Mouse (Mus musculus): ENCODE data around the gene Sgms2. TPM values are rescaled to one million over a fixed set of nuclear protein-coding genes. Genes with fewer than 3 reads are reported as not detected.

Sgms2 gene
- polyA plus RNA-seq, 1 experiment = 0.63 TPM

DNA sequence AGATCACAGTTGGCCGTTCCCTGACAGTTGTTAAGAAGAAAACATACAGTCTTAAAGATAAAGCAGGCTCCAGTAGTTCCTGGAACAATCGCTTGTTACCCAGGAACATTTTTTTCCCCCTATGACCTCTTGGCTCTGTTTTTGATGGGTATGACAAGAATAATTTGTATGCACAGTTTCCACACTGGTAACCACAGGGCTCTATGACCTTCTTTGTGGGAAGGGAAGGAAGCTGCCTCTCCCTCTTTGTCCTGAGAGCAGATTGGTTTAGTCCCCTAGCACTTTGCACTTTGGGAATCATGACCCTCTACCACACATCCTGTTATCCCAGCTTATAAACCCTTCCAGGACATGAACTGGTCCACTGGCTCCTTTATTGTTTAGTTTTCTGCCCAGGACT, 16.8 kb upstream of the Sgms2 start:
- H3K4me1 ChIP-seq (ENCODE audit: control insufficient read depth, insufficient read depth, low read length) = no peaks in the 10 kb centered on the region
- H3K4me3 ChIP-seq (ENCODE audit: insufficient read depth, low read length) = no peak overlapping the region
- TF ChIP-seq CTCF (IDR thresholded peaks at IDR 0.05; ENCODE audit: low read depth, low read length) (no peak), POLR2A (IDR thresholded peaks at IDR 0.05; ENCODE audit: borderline replicate concordance, low read depth, low read length) (no peak)
- no peak overlapping the region for H3K27ac ChIP-seq (ENCODE audit: insufficient read depth, low read depth, low read length)

DNA sequence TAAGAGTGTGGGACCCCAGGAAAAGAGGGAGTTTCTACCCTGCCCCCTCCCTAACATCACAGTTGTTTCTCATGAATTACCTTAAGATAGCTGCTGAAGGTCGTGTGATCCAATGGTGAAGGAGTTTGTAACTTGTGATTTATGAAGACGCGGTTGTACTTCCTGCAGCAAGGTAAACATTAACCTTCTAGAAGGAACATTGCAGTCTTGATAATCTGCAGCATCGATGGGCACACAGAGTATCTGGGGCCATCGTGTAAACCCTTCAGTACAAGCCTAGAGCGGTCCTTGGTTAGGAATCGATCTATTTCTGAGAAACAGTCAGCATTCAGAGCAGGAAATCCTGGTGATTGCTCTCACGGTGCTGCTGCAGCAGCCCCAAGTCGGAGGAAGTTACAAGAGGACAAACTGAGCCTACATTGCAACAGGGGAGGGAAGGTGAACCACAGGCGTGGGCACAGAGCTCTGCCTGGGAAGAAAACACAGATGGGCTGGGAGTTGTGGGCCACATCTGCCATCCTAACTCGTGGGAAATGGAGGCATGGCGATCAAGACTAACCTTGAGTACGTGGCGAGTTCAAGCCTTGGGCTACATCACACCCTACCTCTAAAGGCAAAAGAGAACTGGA, 13.5 kb upstream of the Sgms2 start:
- Histone ChIP-seq H3K4me3 (ENCODE audit: insufficient read depth, low read length) (no peak overlapping the region), H3K4me1 (ENCODE audit: control insufficient read depth, insufficient read depth, low read length) (no peaks in the 10 kb centered on the region), H3K27ac (ENCODE audit: insufficient read depth, low read depth, low read length) (no peak overlapping the region)
- TF ChIP-seq CTCF (IDR thresholded peaks at IDR 0.05; ENCODE audit: low read depth, low read length) = no peak
- TF ChIP-seq POLR2A (IDR thresholded peaks at IDR 0.05; ENCODE audit: borderline replicate concordance, low read depth, low read length) = no peak

DNA sequence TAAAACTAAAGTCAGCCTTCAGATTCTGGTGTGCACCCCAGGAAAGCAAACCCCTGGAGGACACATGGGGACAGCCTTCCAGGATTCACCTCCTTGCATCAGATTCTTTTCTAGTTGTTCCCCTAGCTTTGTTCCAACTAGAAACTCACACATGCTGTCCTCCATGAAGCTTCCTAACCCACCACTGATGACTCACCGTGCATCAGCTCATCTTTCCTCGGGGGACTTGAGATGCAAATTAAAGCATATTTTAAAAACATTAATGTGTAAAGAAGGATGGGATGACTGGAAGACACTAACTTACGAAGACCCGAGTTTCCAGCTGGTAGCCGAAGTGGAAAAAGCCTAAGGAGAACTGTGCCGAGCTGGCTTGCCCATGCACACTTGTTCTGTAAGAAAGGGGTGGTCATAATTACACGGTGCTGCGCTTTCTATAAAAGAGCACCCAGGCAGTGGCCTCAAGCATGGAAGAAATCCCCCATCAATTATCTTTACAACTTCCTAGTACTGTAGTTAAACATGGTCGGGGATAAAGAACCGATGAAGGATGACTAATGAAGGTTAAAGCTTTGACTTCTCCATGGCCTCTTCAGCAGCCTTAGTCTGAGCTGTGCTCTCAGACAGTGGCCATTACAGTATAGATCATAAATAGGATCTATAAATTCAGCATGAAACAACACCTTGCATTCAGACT, 10.6 kb upstream of the Sgms2 start:
- no peak overlapping the region for H3K4me3 ChIP-seq (ENCODE audit: insufficient read depth, low read length)
- H3K4me1 ChIP-seq (ENCODE audit: control insufficient read depth, insufficient read depth, low read length) = no peaks in the 10 kb centered on the region
- no peak for TF ChIP-seq POLR2A (IDR thresholded peaks at IDR 0.05; ENCODE audit: borderline replicate concordance, low read depth, low read length)
- TF ChIP-seq CTCF (IDR thresholded peaks at IDR 0.05; ENCODE audit: low read depth, low read length) = no peak

DNA sequence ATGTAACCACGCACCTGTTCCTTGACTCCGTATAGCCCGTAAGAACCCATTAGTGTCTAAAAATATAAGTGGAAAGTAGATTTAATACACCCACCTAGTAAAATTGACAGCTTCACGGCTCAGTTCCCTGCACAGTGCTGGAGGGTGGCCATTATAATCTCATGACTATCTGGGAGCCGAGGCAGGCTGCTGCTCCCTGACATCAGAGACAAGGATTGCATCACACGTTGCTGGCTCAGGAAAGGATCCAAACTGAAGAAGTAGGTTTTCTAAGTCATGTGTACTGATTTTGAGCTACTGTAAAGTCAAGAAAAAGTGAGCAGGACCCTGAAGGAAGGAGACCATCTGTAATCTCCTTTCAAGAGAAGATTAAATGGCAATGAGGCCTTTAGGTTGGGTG, 8.4 kb upstream of the Sgms2 start:
- no peak for TF ChIP-seq POLR2A (IDR thresholded peaks at IDR 0.05; ENCODE audit: borderline replicate concordance, low read depth, low read length)
- TF ChIP-seq CTCF (IDR thresholded peaks at IDR 0.05; ENCODE audit: low read depth, low read length) = no peak
- H3K4me3 ChIP-seq (ENCODE audit: insufficient read depth, low read length) = no peak overlapping the region
- H3K4me1 ChIP-seq (ENCODE audit: control insufficient read depth, insufficient read depth, low read length) = no peaks in the 10 kb centered on the region
- no peak overlapping the region for H3K27ac ChIP-seq (ENCODE audit: insufficient read depth, low read depth, low read length)

More for the DNA sequence above, 10.6 kb upstream of the Sgms2 start:
- H3K27ac ChIP-seq (ENCODE audit: insufficient read depth, low read depth, low read length) = no peak overlapping the region

- no peak overlapping the region for H3K4me3 ChIP-seq (ENCODE audit: insufficient read depth, low read length)
- no peak overlapping the region for H3K27ac ChIP-seq (ENCODE audit: insufficient read depth, low read depth, low read length)
- no peaks in the 10 kb centered on the region for H3K4me1 ChIP-seq (ENCODE audit: control insufficient read depth, insufficient read depth, low read length)
- TF ChIP-seq CTCF (IDR thresholded peaks at IDR 0.05; ENCODE audit: low read depth, low read length) = no peak
- TF ChIP-seq POLR2A (IDR thresholded peaks at IDR 0.05; ENCODE audit: borderline replicate concordance, low read depth, low read length) = no peak
Measured at GRCm38 (mm10) chr3:131496506-131497122, 5.4 kb upstream of the Sgms2 start.

GRCm38 (mm10) chr3:131495076-131495475, 3.9 kb upstream of the Sgms2 start:
- TF ChIP-seq POLR2A (IDR thresholded peaks at IDR 0.05; ENCODE audit: borderline replicate concordance, low read depth, low read length) = no peak
- TF ChIP-seq CTCF (IDR thresholded peaks at IDR 0.05; ENCODE audit: low read depth, low read length) = no peak
- no peak overlapping the region for H3K4me3 ChIP-seq (ENCODE audit: insufficient read depth, low read length)
- no peak overlapping the region for H3K27ac ChIP-seq (ENCODE audit: insufficient read depth, low read depth, low read length)
- no peaks in the 10 kb centered on the region for H3K4me1 ChIP-seq (ENCODE audit: control insufficient read depth, insufficient read depth, low read length)

DNA sequence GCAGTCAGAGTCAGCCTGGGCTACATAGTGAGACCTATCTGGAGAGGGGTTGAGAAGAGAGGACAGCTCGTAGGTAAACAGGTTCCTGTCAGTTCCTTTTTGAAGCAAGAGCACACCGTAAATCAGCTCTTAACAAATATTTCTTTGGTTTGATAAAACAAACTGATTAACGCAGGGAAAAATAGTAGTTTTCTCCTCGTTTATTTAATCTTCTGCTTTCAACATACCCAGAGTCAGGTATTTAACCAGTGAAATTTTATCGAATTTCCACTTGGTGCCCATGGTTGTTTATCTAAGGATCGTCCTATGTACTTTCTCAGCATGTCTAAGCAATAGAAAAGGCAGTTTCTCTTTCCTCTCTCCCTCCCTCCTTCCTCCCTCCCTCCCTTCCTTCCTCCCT, 2.0 kb upstream of the Sgms2 start:
- Histone ChIP-seq H3K4me3 (ENCODE audit: insufficient read depth, low read length) (no peak overlapping the region), H3K27ac (ENCODE audit: insufficient read depth, low read depth, low read length) (no peak overlapping the region), H3K4me1 (ENCODE audit: control insufficient read depth, insufficient read depth, low read length) (no peaks in the 10 kb centered on the region)
- no peak for TF ChIP-seq CTCF (IDR thresholded peaks at IDR 0.05; ENCODE audit: low read depth, low read length)

GRCm38 (mm10) chr3:131491980-131492379, 769 bp upstream of the Sgms2 start:
- H3K4me1 ChIP-seq (ENCODE audit: control insufficient read depth, insufficient read depth, low read length) = no peaks in the 10 kb centered on the region
- no peak overlapping the region for H3K4me3 ChIP-seq (ENCODE audit: insufficient read depth, low read length)
- TF ChIP-seq CTCF (IDR thresholded peaks at IDR 0.05; ENCODE audit: low read depth, low read length) (no peak), POLR2A (IDR thresholded peaks at IDR 0.05; ENCODE audit: borderline replicate concordance, low read depth, low read length) (no peak)
- H3K27ac ChIP-seq (ENCODE audit: insufficient read depth, low read depth, low read length) = no peak overlapping the region

- no peak overlapping the region for H3K27ac ChIP-seq (ENCODE audit: insufficient read depth, low read depth, low read length)
- TF ChIP-seq CTCF (IDR thresholded peaks at IDR 0.05; ENCODE audit: low read depth, low read length) (no peak), POLR2A (IDR thresholded peaks at IDR 0.05; ENCODE audit: borderline replicate concordance, low read depth, low read length) (no peak)
Measured at GRCm38 (mm10) chr3:131490143-131490908, 885 bp downstream of the Sgms2 start.

More at GRCm38 (mm10) chr3:131490143-131490908, 885 bp downstream of the Sgms2 start:
- Histone ChIP-seq H3K4me1 (ENCODE audit: control insufficient read depth, insufficient read depth, low read length) (no peaks in the 10 kb centered on the region), H3K4me3 (ENCODE audit: insufficient read depth, low read length) (peak overlapping the region; percentile 68)
